Mouse (Mus musculus): ENCODE measurements around the gene Sec31a. TPM values are rescaled to one million over a fixed set of nuclear protein-coding genes. Genes with fewer than 3 reads are reported as not detected.

Gene Sec31a
- polyA plus RNA-seq, 2 experiments = 43.6 to 48.5 TPM

- Histone ChIP-seq H3K27me3 (ENCODE audit: control insufficient read depth, insufficient read depth, low read length) (no peaks in the 10 kb centered on the region), H3K4me3 (ENCODE audit: insufficient read depth in 1 of 2, low read depth in 2 of 2, low read length in 2 of 2) (no peak overlapping the region), H3K4me2 (ENCODE audit: low read depth) (no peak overlapping the region), H3K9ac (replicated peaks) (no peak overlapping the region), H3K4me1 (replicated peaks; ENCODE audit: control insufficient read depth in 2 of 2, insufficient read depth in 2 of 2, low read length in 1 of 2) (no peaks in the 10 kb centered on the region), H3K36me3 (replicated peaks; ENCODE audit: control insufficient read depth, insufficient read depth, low read depth) (no peaks in the 10 kb centered on the region), H3K27ac (no peak overlapping the region), H3K9me3 (ENCODE audit: control insufficient read depth, low read length) (no peaks in the 10 kb centered on the region)
- no peak for ATAC-seq (ENCODE audit: insufficient read depth)
- DNase-seq (ENCODE audit: low read depth in 3 of 3, low spot score in 3 of 3) = no peak
- WGBS (ENCODE audit: insufficient replicate concordance) = 72% methylated on average over 4 of the region's 4 CpGs
- TF ChIP-seq EP300 (IDR thresholded peaks at IDR 0.05; ENCODE audit: low read depth) = no peak
- TF ChIP-seq CTCF (IDR thresholded peaks at IDR 0.05; ENCODE audit: low read depth) = no peak
Measured at GRCm38 (mm10) chr5:100337852-100338251, 78.2 kb downstream of the Sec31a start.

- ATAC-seq (ENCODE audit: insufficient read depth) (no peak), DNase-seq (ENCODE audit: low read depth in 3 of 3, low spot score in 3 of 3) (no peak)
- Histone ChIP-seq H3K9ac (replicated peaks) (no peak overlapping the region), H3K27me3 (ENCODE audit: control insufficient read depth, insufficient read depth, low read length) (no peaks in the 10 kb centered on the region), H3K4me3 (ENCODE audit: insufficient read depth in 1 of 2, low read depth in 2 of 2, low read length in 2 of 2) (no peak overlapping the region), H3K27ac (no peak overlapping the region), H3K36me3 (replicated peaks; ENCODE audit: control insufficient read depth, insufficient read depth, low read depth) (no peaks in the 10 kb centered on the region), H3K4me1 (replicated peaks; ENCODE audit: control insufficient read depth in 2 of 2, insufficient read depth in 2 of 2, low read length in 1 of 2) (no peaks in the 10 kb centered on the region), H3K9me3 (ENCODE audit: control insufficient read depth, low read length) (no peaks in the 10 kb centered on the region), H3K4me2 (ENCODE audit: low read depth) (no peak overlapping the region)
- WGBS (ENCODE audit: insufficient replicate concordance) = 64% methylated on average over 7 of the region's 7 CpGs
- TF ChIP-seq EP300 (IDR thresholded peaks at IDR 0.05; ENCODE audit: low read depth) (no peak), CTCF (IDR thresholded peaks at IDR 0.05; ENCODE audit: low read depth) (no peak)
Measured at GRCm38 (mm10) chr5:100336876-100337275, 79.2 kb downstream of the Sec31a start.

DNA sequence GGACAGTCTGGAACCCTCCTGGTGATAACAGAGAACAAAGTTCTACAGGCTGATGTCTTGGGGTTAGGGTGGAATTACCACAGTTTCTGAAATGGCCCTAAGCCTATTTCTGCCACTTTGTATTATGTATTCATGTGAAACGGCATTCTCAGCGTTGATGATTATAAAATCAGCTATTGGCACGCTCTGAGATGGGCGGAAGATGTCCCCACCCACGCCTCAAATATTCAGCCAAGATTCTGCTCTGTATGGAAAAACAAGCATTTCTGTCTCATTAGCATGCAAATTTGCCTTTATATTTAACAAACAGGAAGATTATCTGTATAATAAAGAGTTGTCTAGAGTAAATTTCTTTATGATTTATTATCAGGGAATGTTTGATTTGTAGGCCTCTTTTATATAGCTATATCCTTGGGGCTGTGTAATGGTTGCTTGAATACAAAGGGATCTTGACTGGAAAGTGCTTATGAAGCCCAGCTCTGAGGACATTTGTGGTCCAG is 80.4 kb downstream of the Sec31a start:
- no peak for TF ChIP-seq CTCF (IDR thresholded peaks at IDR 0.05; ENCODE audit: low read depth)
- no peak for TF ChIP-seq EP300 (IDR thresholded peaks at IDR 0.05; ENCODE audit: low read depth)
- no peak overlapping the region for H3K27ac ChIP-seq
- WGBS (ENCODE audit: insufficient replicate concordance) = 73% methylated on average over 5 of the region's 5 CpGs
- no peak for DNase-seq (ENCODE audit: low read depth in 3 of 3, low spot score in 3 of 3)
- H3K9ac ChIP-seq (replicated peaks) = no peak overlapping the region
- H3K36me3 ChIP-seq (replicated peaks; ENCODE audit: control insufficient read depth, insufficient read depth, low read depth) = no peaks in the 10 kb centered on the region
- H3K4me3 ChIP-seq (ENCODE audit: insufficient read depth in 1 of 2, low read depth in 2 of 2, low read length in 2 of 2) = no peak overlapping the region
- no peaks in the 10 kb centered on the region for H3K27me3 ChIP-seq (ENCODE audit: control insufficient read depth, insufficient read depth, low read length)
- H3K4me2 ChIP-seq (ENCODE audit: low read depth) = no peak overlapping the region
- no peaks in the 10 kb centered on the region for H3K4me1 ChIP-seq (replicated peaks; ENCODE audit: control insufficient read depth in 2 of 2, insufficient read depth in 2 of 2, low read length in 1 of 2)
- no peaks in the 10 kb centered on the region for H3K9me3 ChIP-seq (ENCODE audit: control insufficient read depth, low read length)
- ATAC-seq (ENCODE audit: insufficient read depth) = no peak

GRCm38 (mm10) chr5:100334686-100335085 is 81.3 kb downstream of the Sec31a start:
- no peak for DNase-seq (ENCODE audit: low read depth in 3 of 3, low spot score in 3 of 3)
- Histone ChIP-seq H3K4me2 (ENCODE audit: low read depth) (no peak overlapping the region), H3K9ac (replicated peaks) (no peak overlapping the region), H3K36me3 (replicated peaks; ENCODE audit: control insufficient read depth, insufficient read depth, low read depth) (no peaks in the 10 kb centered on the region), H3K4me1 (replicated peaks; ENCODE audit: control insufficient read depth in 2 of 2, insufficient read depth in 2 of 2, low read length in 1 of 2) (no peaks in the 10 kb centered on the region), H3K9me3 (ENCODE audit: control insufficient read depth, low read length) (no peaks in the 10 kb centered on the region), H3K4me3 (ENCODE audit: insufficient read depth in 1 of 2, low read depth in 2 of 2, low read length in 2 of 2) (no peak overlapping the region), H3K27ac (no peak overlapping the region), H3K27me3 (ENCODE audit: control insufficient read depth, insufficient read depth, low read length) (no peaks in the 10 kb centered on the region)
- 56% methylated on average over 6 of the region's 6 CpGs for WGBS (ENCODE audit: insufficient replicate concordance)
- TF ChIP-seq EP300 (IDR thresholded peaks at IDR 0.05; ENCODE audit: low read depth) (no peak), CTCF (IDR thresholded peaks at IDR 0.05; ENCODE audit: low read depth) (no peak)
- no peak for ATAC-seq (ENCODE audit: insufficient read depth)

- Histone ChIP-seq H3K9me3 (ENCODE audit: control insufficient read depth, low read length) (no peaks in the 10 kb centered on the region), H3K4me3 (ENCODE audit: insufficient read depth in 1 of 2, low read depth in 2 of 2, low read length in 2 of 2) (no peak overlapping the region), H3K36me3 (replicated peaks; ENCODE audit: control insufficient read depth, insufficient read depth, low read depth) (no peaks in the 10 kb centered on the region), H3K4me1 (replicated peaks; ENCODE audit: control insufficient read depth in 2 of 2, insufficient read depth in 2 of 2, low read length in 1 of 2) (no peaks in the 10 kb centered on the region), H3K4me2 (ENCODE audit: low read depth) (no peak overlapping the region), H3K27ac (no peak overlapping the region), H3K27me3 (ENCODE audit: control insufficient read depth, insufficient read depth, low read length) (no peaks in the 10 kb centered on the region), H3K9ac (replicated peaks) (no peak overlapping the region)
- ATAC-seq (ENCODE audit: insufficient read depth) = no peak
- WGBS (ENCODE audit: insufficient replicate concordance) = 44% methylated on average over 14 of the region's 14 CpGs
- TF ChIP-seq EP300 (IDR thresholded peaks at IDR 0.05; ENCODE audit: low read depth) (no peak), CTCF (IDR thresholded peaks at IDR 0.05; ENCODE audit: low read depth) (no peak)
- DNase-seq (ENCODE audit: low read depth in 3 of 3, low spot score in 3 of 3) = no peak
Measured at GRCm38 (mm10) chr5:100333607-100334380, 82.2 kb downstream of the Sec31a start.

Measured in liver, embryonic 14.5 days (tissue).